Mouse (Mus musculus): ENCODE measurements around the gene Pcgf1.

Pcgf1 gene

DNA sequence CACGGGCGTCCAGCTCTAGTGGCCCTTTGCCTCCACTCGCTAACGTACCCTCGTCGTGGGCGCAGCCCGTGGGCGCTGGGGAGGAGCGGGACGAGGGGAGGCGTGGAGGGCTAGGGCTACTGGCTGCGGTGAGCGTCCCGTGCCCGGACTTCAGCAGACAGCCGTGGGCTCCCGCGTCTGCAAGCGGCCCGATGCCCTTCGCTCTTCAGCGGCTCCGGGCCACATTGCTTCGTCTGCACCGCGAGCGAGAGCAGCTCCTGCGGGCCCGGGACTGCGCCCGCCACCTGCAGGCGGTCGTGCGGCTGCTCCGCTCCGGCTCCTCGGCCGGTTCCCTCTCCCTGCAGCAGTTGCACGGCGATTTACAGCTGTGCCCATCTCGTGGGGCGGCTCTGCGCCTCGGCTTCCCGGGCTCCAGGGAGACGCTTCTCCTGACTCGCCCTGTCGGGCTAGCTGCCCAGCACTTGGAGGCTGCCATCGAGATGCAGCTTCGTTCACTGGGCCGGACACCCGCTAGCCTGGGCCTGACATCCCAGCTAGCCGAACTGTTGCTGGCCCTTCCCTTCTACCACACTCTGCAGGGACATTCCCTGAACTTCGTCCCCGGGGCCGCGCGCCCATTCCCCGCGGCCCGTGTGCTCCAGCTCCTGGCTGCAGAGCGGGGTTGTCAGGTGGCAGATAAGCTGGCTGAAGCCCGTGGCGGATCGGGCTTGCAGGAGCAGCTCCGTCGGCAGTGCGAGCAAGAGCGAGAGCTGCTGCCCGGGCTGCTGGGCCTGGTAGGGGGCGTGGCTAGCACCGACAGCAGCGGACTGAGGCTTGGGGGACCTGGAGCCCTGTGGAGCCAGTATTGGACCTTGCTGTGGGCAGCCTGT is 24.3 kb downstream of the Pcgf1 start:
- DNase-seq (ENCODE audit: low spot score in 2 of 2) = peak; percentile 51 to 70

DNA sequence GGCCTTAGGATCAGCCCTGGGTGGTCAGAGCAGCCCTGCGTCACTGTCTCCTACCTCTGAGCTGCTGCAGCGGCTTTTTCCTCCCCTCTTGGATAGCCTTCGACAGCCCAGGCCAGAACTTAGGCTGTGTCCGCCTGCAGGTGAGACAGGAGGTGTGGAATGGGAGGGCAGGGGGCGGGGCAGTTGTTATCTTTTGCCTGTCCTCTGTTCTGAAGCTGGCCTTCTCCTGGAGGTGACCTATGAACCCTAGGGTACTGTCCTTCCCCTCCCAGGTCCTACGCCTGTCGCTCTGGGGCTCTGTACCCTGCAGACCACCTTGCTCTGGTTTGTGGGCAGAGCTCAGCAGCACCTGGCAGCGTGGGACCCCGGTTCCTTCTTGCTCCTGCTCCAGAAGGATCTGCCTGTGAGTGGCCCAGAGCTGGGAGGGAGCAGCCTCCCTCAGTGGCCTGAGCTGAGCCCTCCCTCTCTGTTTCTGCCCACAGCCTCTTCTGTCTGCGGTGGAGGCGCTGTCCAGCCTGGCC is 25.5 kb downstream of the Pcgf1 start:
- DNase-seq (ENCODE audit: low spot score in 2 of 2) = no peak

DNA sequence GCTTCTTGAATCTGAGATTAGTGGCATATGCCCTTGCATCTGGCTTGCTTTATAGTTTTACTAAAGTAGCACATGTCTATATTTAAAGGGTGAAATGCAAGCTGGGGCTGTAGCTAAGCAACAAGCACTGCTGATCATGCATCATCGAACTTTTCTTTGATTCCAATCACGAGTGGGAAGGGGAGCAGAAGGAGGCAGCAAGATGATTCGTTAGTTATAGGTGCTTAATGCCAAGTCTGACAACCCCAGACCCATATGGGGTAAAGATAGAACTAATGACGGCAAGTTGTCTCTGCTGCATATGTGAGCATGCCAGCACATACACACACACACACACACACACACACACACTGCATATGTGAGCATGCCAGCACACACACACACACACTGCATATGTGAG is 26.5 kb downstream of the Pcgf1 start:
- DNase-seq (ENCODE audit: low spot score in 2 of 2) = no peak

DNA sequence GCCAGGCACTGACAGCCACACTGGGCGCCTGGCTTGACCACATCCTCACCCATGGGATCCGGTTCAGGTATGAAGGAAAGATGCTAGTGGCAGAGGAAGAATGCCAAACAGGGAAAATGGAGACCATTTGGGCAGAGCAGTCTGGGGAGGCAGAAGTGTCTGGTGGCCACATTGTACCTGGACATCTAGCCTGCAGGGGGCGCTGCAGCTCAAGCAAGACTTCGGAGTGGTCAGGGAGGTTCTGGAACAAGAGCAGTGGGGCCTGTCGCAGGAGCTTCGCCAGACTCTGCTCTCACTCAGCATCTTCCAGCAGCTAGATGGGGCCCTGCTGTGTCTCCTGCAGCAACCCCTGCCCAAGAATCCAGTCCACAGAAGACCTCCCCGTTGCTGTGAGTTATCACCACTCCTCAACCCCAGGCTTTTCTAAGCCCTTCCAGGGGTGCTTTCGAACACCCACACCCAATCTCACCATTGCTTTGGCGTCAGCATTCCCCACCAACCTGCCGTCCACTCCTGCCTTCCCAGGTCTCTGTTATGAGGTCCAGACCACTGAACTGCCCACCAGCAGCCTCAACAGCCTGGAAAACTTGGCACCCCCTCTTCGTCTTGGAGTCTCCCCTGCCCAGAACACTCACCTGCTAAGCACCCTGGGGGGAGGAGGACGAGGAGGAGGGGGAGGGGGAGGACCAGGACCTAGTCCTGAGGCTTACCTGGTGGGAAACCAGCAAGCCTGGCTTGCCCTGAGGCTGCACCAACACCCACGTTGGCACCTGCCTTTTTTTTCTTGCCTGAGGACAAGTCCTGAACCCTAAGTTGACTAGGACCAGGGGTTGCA is 30.1 kb downstream of the Pcgf1 start:
- peak; percentile 25 to 55 for DNase-seq (ENCODE audit: low spot score in 2 of 2)

DNA sequence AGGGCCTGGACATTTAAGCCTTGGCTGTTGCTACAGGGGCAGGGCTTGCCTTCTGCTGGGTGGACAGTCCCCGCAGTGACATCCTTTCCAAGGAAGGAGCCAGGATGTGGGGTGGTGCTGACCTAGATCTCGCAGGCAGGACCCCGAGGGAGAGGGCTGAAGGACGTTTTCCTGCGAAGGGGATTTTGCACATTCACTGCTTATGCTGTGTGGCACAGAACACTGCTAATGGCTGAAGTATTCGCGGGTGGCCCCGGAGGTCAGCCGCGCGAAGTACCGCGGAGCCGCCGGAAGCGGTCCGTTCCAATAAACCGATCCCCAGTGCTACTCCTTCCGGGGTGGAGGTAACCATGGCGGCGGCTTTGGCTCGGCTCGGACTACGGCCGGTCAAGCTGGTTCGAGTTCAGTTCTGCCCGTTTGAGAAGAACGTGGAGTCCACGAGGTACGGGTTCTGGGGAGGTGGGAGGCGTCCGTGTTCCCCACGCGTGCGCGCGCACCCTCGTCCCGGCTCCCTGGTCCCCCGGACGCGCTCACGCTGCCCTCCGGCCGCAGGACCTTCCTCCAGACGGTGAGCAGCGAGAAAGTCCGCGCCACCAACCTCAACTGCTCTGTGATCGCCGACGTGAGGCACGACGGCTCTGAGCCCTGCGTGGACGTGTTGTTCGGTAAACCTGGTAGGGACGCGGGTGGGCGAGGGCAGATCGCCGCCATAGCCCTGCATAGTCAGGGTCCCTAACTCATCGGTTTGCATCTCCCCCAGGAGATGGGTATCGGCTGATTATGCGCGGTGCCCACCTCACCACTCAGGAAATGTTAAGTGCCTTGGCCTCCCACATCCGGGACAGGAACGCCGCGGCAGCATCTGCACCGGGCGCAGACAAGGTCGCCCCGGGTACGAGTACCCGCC is 31.3 kb downstream of the Pcgf1 start, which contains the start of gene Mrpl53:
TSS of gene Mrpl53 (plus strand) at position 279 of the 907 bp plus-strand sequence.
- peak; percentile 75 to 82 for DNase-seq (ENCODE audit: low spot score in 2 of 2)

DNA sequence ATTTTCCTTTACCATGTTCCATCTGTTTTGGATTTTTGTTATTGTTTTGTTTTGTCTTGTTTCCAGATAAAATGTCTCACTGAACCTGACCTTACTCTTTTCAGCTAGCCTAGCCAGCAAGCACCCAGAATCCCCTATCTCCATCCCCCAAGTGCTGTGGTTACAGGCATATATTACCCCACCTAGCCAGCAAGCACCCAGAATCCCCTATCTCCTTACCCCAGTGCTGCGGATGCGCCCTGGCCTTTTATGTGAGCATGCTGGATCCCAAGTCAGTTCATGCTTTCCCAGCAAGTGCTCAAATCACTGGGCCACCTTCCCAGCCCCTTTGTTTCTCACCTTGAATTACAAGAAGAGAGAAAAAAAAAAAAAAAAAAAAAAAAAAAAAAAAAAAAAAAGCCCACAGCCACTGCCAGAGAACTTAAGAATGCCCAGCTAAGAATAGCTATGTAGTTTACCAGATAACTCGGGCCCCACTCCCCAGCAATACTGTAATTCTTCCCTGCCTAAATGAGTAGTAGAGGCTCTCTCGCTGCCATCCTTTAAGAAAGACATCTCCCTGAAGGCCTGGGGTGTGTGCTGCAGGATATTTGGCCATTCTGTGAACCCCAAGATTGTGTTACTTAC is 34.0 kb downstream of the Pcgf1 start:
- DNase-seq (ENCODE audit: low spot score in 2 of 2) = no peak

DNA sequence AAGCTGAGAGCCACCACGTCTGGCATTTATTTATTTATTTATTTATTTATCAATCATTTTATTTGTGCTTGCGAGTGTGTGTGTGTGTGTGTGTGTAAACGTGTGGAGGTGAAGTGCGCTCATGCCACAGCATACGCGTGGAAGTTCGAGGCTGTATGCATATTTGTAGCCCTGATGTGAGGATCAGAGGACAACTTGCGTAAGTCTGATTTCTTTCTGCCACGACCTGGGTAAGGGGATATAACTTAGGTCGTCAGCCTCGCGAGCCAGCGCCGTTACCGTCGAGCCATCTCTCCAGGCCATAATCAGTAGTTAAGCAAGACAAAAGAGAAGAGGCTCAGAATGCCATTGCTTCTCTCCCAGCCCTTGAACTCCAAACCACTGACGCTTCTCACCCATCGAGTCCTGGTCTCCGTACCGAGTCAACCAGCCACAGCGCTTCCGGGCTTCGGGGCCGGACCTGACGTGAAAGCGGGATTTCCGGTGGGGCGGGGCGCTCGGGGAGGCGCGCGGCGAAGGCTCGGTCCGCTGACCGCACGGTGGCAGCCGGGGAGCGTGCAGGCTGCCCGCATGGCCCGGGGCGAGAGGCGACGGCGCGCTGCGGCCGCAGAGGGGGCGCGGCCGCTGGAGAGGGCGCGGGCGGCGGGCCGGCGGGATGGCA is 37.5 kb downstream of the Pcgf1 start, which contains the start of gene Mogs:
TSS of gene Mogs (plus strand) at position 486 of the 661 bp plus-strand sequence.
- DNase-seq (ENCODE audit: low spot score in 2 of 2) = peak; percentile 93 to 94

DNA sequence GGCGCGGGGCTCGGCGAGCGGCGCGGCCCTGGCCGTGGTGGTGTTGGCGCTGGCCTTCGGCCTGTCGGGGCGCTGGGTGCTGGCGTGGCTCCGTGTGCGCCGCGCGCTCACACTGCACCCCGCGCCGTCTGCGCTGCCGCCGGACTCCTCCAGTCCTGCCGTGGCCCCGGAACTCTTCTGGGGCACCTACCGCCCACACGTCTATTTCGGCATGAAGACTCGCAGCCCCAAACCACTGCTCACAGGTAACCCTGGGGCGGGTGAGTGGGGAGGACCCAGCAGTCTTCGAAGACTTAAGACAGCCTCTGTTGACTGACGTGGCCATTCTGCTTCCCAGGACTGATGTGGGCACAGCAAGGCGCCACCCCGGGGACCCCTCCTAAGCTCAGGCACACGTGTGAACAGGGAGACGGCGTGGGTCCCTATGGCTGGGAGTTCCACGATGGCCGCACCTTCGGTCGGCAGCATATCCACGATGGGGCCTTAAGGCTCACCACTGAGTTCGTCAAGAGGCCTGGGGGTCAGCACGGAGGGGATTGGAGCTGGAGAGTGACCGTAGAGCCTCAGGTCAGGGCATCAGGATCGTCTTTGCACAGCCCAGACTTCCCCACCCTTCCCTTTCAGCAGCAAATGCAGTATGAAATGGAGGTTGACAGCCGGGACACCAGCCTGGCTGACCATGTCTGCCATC is 38.2 kb downstream of the Pcgf1 start:
- DNase-seq (ENCODE audit: low spot score in 2 of 2) = no peak

DNA sequence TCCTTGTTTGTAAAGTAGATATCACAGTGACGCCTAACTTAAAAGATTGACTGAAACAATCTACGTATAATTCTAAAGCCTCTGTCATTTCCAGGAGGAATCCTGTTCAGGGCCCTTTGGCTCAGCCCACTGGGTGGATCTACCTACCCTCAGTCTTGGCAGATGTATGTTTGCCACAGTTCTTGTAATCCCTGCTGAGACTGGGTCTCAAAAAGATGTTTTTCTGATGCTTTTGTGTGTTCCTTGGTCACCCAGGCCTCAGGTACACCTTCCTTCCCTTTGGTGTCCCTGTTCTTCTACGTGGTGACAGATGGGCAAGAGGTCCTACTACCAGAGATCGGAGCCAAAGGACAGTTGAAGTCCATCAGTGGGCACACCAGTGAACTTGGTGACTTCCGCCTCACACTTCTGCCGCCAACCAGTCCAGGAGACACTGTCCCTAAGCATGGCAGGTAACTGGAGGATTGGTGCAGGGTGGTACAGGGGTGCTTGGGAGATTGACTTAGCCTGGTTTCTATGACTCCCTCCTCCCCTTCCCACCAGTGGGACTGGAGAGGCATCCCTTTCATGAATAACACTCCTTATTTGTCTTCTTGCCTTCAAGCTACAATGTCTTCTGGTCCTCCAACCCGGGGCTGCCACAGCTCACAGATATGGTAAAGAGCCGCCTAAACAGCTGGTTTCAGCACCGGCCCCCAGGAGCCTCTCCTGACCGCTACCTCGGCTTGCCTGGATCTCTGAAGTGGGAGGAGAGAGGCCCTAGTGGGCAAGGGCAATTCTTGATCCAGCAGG is 38.9 kb downstream of the Pcgf1 start:
- DNase-seq (ENCODE audit: low spot score in 2 of 2) = no peak

DNA sequence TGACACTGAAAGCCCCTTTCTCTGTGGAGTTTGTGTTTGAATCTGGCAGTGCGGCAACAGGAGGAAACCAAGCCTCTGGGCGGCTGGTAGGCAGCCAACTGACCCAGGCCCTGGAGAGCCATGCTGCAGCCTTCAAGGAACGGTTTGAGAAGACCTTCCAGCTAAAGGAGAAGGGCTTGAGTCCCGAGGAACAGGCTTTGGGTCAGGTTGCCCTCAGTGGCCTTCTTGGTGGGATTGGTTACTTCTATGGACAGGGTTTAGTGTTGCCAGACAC is 39.4 kb downstream of the Pcgf1 start:
- DNase-seq (ENCODE audit: low spot score in 2 of 2) = no peak

DNA sequence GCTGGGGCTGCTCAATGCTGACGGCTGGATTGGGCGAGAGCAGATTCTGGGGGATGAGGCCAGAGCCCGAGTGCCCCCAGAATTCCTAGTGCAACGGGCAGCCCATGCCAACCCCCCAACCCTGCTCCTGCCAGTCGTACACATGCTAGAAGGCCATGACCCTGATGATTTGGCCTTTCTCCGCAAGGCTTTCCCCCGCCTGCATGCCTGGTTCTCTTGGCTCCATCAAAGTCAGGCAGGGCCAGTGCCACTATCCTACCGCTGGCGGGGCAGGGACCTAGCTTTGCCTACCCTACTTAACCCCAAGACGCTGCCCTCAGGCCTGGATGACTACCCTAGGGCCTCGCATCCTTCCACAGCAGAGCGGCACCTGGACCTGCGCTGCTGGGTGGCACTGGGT is 39.9 kb downstream of the Pcgf1 start:
- no peak for DNase-seq (ENCODE audit: low spot score in 2 of 2)

DNA sequence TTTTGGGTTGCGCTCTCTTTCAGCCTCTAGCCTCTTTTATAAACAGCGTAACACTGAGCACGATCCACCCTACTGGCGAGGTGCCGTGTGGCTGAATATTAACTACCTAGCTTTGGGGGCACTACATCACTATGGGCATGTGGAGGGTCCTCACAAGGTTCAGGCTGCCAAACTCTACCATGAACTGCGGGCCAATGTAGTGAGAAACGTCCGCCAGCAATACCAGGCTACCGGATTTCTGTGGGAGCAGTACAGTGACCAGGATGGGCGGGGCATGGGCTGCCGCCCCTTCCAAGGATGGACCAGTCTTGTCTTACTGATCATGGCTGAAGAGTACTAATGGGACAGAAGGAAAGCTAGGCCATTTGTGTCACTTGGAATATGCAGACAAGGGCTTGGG is 40.7 kb downstream of the Pcgf1 start:
- DNase-seq (ENCODE audit: low spot score in 2 of 2) = no peak

DNA sequence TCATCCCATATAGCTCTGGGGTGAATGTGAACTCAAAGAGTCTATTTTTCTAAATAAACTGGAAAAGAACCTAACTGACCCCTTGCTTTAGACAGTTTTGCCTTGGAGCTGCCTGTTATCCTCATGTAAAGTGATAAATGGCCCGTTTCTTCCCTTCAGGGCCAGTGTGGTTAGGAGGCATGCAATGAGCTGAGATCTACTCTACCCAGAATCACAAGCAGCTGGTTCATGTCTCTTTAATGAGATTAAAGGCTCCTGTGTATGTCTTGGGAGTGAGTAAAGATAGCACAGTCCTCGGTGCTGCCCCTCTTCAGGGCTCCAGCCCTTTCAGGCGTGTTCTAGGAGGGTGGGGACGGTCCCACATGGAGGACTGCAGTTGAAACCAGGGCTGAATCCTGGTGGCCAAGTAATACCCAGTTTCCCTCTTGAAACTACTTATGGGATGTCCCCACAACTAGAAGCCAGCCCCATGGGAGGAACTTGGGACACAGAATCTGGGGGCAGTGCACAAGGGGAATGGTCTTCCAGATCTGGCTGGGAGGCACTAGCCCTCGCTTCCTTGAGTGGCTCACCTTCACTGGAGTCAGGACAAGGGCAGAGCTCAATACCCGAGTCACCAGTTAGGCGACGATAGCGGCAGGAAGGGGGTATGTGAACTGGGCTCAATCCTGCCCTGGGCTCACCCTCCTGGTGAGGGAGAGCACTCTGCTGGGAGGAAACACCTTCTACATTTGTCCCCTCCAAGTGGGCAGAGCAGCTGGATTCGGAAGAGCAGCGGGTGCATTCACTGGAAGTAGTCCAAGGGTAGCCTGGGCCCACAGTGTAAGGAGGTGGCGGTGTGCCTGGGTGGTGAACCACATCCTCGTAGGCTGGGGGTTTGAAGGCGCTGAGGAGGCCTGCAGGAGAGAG is 41.4 kb downstream of the Pcgf1 start:
- DNase-seq (ENCODE audit: low spot score in 2 of 2) = no peak

DNA sequence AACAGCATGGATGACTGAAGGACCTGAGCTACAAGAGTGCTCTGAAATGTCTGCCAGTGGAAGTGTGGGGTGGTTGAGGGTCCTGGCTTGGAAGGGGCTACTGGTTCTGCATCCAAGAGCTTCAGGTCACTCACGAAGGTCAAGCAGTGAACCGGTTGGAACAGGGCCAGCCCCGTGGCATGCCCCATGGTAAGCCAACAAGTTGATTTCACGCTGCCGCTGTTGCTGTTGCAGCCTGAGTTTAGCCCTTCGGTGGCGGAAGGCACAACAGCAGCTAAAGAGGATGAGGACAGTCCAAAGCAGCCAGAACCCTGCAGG is 42.0 kb downstream of the Pcgf1 start:
- DNase-seq (ENCODE audit: low spot score in 2 of 2) = no peak

DNA sequence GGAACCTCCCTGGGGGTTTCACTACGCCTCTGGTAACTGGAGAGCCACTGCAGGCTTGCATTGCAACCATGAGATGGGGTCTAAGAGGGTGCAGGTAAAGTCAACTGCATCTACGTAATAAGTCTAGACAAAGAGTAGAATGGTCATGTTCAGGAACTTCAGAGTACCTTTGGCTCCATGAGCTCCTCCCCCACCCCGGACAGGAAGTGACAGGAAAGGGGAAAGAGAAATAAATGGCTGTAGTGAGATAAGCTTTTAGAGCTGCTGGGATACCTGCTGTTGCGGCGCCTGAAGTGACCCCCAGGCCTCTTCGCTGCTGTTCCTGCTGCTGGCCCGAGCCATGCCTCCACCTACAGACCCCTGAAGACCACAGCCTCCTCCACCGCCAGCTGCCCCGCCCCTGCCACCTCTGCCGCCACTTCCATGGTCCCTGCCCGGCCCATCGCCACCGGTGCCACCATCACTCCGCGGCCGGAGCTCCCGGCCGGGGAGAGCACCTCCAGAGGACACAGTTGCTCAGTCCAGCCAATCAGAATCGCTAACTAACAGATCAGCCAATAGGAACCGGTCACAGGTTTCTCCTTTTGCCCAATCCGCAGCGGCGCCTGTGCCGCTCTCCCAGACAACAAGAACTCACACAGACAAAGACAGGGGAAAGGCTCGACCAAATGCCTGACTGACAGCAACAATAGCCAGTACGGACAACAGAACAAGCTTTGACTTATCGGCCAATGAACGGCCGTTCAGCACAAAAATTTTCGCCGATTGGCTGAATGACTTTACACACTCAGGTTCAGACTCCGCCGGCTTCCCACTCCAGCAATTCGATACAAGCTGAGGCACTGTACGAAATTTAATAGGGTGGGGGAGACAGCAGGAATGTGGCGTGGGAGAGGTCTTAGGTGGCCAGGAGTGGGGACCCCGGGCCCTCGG is 43.5 kb downstream of the Pcgf1 start, which contains the start of gene Wbp1:
TSS of gene Wbp1 (minus strand) at position 630 of the 933 bp plus-strand sequence.
- peak; percentile 78 to 94 for DNase-seq (ENCODE audit: low spot score in 2 of 2)

DNA sequence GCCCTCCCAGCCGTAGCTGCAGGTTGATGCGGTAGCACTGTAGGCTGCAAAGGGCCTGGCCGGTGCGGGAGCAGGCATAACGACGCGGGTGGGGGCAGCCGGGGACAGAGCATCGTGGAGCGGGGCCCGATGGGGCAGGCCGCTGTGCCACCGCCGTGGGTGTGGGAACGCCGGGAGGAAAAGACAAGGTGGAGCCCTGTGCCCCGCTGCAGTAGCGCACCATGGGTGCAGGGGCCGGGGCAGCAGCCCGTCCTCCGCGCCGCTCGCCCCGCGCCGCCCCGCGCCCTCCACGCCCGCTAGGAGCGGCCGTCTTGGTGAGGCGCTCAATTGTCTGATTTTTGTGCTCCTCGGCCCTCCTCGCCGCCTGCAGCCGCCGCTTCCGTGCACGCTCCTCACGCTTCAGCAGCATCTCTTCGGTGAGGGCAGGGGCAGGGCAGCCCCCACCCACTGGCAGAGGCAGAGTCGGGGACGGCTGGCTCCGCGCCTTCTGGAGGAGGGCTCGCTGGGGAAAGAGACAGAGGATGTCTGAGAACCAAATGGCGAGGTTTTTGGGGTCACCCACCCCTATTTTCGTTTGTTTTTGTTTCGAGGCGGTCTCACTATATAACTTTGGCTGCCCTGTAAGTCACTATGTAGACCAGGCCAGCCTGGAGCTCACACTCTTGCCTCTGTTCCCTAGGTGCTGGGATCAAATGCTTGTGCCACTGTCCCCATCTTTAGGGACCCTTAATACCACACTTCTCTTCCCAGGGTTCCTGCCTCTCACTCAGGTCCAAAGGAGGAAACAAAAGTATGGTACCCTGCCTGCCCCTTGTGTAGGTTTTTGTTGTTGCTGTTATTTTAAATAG is 44.4 kb downstream of the Pcgf1 start:
- no peak for DNase-seq (ENCODE audit: low spot score in 2 of 2)

Data from urinary bladder, adult 18-20 months (tissue).